Mouse (Mus musculus) liver, embryonic 14.5 days (tissue): Measurements from ENCODE around the gene Ifit2. TPM values are rescaled to one million over a fixed set of nuclear protein-coding genes. Genes with fewer than 3 reads are reported as not detected.

Source experiments
- ATAC-seq: fragments of 200-750 bp; cut with Nextera tagmentation; 2 replicates; pipeline ENCODE4 v1.8.0; 2017; ENCODE audit warnings: moderate number of reproducible peaks, mild to moderate bottlenecking, moderate library complexity; ENCODE audit not compliant: insufficient read depth
- DNase-seq, 3 experiments: peaks; one replicate each; pipeline ENCODE4 v3.0.0-alpha.2; 2012 to 2013; ENCODE audit warnings: low read depth in 3 of 3, low spot score in 3 of 3
- H3K27ac ChIP-seq: fragments of 300-500 bp; sonication (generic); 2 replicates; pipeline ENCODE4 v1.5.1; 2014; ENCODE audit warnings: moderate library complexity, mild to moderate bottlenecking, control low read depth, inconsistent platforms
- H3K27me3 ChIP-seq: fragments of 300-500 bp; sonication (generic); 2 replicates; pipeline ENCODE4 v1.6.1; 2014; ENCODE audit warnings: mild to moderate bottlenecking, low read length, moderate library complexity; ENCODE audit not compliant: control insufficient read depth, insufficient read depth
- H3K36me3 ChIP-seq: fragments of 300-500 bp; sonication (generic); replicated peaks from 2 replicates; pipeline ENCODE4 v1.6.1; 2014; ENCODE audit warnings: low read depth; ENCODE audit not compliant: control insufficient read depth, insufficient read depth
- H3K4me1 ChIP-seq, 2 experiments: fragments of 200-500 bp in 1 of 2; fragments of 300-500 bp in 1 of 2; sonication (generic) in 1 of 2; replicated peaks; 2 replicates each; pipeline ENCODE4 v1.6.1; 2012 to 2014; ENCODE audit warnings: antibody characterized with exemption in 1 of 2, inconsistent platforms in 1 of 2, low read length in 1 of 2; ENCODE audit not compliant: control insufficient read depth in 2 of 2, insufficient read depth in 2 of 2
- H3K4me2 ChIP-seq: fragments of 300-500 bp; sonication (generic); 2 replicates; pipeline ENCODE4 v1.6.1; 2014; ENCODE audit warnings: low read depth, mild to moderate bottlenecking, control low read depth, moderate library complexity
- H3K4me3 ChIP-seq, 2 experiments: fragments of 200-500 bp in 1 of 2; fragments of 300-500 bp in 1 of 2; sonication (generic) in 1 of 2; 2 replicates each; pipeline ENCODE4 v1.5.1; 2012 to 2014; ENCODE audit warnings: low read depth in 2 of 2, low read length in 2 of 2, mild to moderate bottlenecking in 2 of 2, control low read depth in 1 of 2, inconsistent platforms in 1 of 2, moderate library complexity in 1 of 2; ENCODE audit not compliant: insufficient read depth in 1 of 2
- H3K9ac ChIP-seq: fragments of 300-500 bp; sonication (generic); replicated peaks from 2 replicates; pipeline ENCODE4 v1.6.1; 2014; ENCODE audit warnings: mild to moderate bottlenecking, control low read depth, moderate library complexity
- H3K9me3 ChIP-seq: fragments of 300-500 bp; sonication (generic); 2 replicates; pipeline ENCODE4 v1.6.1; 2016; ENCODE audit warnings: low read length, mixed read lengths; ENCODE audit not compliant: control insufficient read depth
- CTCF ChIP-seq: IDR thresholded peaks from 2 replicates; pipeline ENCODE4 v1.5.1; 2016; ENCODE audit warnings: antibody characterized with exemption, low read depth, control low read depth
- EP300 ChIP-seq: IDR thresholded peaks from 2 replicates; pipeline ENCODE4 v1.6.1; 2016; ENCODE audit warnings: antibody characterized with exemption, low read depth
- WGBS: fragments of 180-500 bp; shearing (Covaris S2); extraction: QIAGEN DNeasy Blood & Tissue Kit; methylation state at CpG from one replicate; pipeline ENCODE4 v1.1.7; 2014; ENCODE audit not compliant: insufficient replicate concordance; 5-methylcytosine and 5-hydroxymethylcytosine counted together
- polyA plus RNA-seq, 2 experiments: library from polyadenylated mRNA; depleted of rRNA in 1 of 2; stranded (reverse) in 1 of 2; unstranded in 1 of 2; fragments of >200 nt; fragmentation: Nextera tagmentation in 1 of 2; extraction: Ambion mirVana in 1 of 2; gene quantifications; 2 replicates each; pipeline versions ENCODE4 v1.2.1 to v1.2.3; 2012 to 2014

Ifit2 gene
- polyA plus RNA-seq, 2 experiments = 2.1 to 2.8 TPM

DNA sequence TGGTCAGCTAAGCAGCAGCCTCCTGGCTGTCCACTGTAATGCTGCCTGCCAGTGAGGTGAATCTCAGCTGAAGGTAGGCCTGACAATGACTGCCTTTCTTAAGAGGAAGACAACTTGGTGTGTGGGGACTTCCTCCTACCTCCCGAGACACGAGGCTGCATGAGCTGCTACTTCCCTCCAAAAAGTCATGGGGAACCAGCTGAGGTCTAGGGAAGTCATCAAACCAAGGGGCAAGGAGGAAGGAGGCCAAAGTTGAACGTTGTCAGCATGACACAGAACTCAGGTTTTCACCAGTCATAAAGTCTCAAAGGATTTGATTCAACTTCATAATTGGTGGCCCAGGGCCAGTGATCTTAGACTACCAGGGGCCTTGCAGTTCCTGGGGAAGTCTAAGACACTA lies 34.8 kb upstream of the Ifit2 start:
- no peak overlapping the region for H3K4me2 ChIP-seq
- no peaks in the 10 kb centered on the region for H3K36me3 ChIP-seq
- no peak overlapping the region for H3K4me3 ChIP-seq
- ATAC-seq = no peak
- H3K9me3 ChIP-seq = no peaks in the 10 kb centered on the region
- no peak for DNase-seq
- H3K4me1 ChIP-seq = peaks cover 0 to 9% of the 10 kb centered on the region in 2 experiments; a peak in 2 of 4 replicates
- H3K27me3 ChIP-seq = no peaks in the 10 kb centered on the region
- H3K9ac ChIP-seq = no peak overlapping the region
- H3K27ac ChIP-seq = no peak overlapping the region
- TF ChIP-seq EP300 (no peak), CTCF (no peak)
- WGBS = 25% methylated on average over 3 of the region's 3 CpGs

DNA sequence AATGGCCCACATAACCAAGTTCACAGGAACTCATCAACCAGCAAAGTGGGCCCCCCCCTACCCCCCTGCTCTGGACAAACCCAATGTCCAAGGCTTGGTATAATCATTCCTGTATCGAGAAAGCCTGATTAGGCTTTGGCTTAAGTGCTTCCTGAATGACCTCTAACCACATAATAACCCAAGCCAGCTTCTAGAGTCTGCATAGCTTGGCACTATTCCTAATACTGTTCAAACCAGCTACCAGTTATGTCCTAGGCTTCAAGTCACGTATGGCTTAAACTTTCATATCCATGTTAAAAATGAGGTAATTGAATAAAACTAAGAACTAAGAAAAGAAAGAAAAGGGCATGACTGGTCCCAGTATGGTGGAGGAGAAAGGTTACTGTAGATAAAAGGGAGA lies 34.1 kb upstream of the Ifit2 start:
- Histone ChIP-seq H3K36me3 (no peaks in the 10 kb centered on the region), H3K4me3 (no peak overlapping the region), H3K4me2 (no peak overlapping the region), H3K9ac (no peak overlapping the region), H3K27me3 (no peaks in the 10 kb centered on the region), H3K4me1 (peaks cover 0 to 9% of the 10 kb centered on the region in 2 experiments; a peak in 2 of 4 replicates), H3K27ac (no peak overlapping the region), H3K9me3 (no peaks in the 10 kb centered on the region)
- DNase-seq (no peak), ATAC-seq (no peak)
- WGBS = 59% methylated on average over 2 of the region's 2 CpGs
- TF ChIP-seq CTCF (no peak), EP300 (no peak)

DNA sequence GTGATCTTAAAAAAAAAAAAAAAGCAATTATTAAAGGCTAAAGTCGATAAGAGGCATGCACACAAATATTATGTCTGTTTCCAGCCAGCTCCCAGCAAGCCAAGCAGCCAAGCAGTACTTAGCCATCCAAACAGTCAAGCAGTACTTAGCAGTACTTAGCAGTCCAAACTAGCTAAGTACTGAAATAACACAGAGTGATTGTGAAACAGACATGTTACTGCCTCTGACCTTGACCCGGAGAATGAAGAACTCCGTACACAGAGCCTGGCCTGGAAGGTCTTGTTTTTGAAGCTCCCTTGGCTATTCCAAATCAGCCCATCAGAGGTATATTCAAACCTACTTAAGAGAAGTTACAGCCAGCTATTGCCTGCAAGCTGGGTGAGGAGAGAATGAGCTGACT lies 33.3 kb upstream of the Ifit2 start:
- peaks cover 0 to 9% of the 10 kb centered on the region in 2 experiments; a peak in 2 of 4 replicates for H3K4me1 ChIP-seq

DNA sequence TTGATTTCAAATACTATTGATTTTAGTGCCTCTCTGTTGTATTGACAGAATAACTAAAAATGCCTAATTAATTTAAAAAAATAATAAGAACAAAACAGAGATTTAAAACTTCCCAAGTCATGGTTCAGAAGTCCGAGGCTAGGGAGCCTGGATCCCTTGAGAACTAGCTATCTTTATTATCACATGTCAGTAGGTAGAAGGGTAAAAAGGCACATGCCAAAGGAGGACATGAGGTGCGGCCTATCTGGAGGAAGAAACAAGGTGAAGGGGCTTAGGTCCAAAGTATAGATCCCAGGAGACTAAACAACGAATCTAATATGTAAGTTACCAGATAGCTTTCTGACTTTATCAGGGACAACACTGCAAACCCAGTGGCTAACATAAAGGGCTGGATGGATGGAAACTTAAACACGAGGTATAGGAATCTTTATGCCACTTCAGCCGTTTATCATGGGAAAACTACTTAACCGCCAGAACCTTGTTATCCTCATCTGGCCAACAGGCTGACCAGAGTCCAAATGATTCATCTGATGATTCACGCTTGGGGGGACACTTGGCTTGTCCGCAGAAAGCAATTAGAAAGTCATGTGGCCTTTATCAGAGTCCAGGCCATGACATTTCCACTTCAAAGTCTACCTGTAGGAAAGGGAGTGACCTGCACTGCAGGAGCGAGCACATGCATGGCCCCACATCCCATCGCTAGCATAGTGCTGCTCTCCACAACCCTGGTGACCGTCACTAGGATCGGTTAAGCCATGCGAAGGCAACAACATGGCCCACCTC lies 32.5 kb upstream of the Ifit2 start:
- no peak for ATAC-seq

More for the DNA sequence above, 33.3 kb upstream of the Ifit2 start:
- Histone ChIP-seq H3K9me3 (no peaks in the 10 kb centered on the region), H3K9ac (no peak overlapping the region), H3K4me3 (no peak overlapping the region), H3K27me3 (no peaks in the 10 kb centered on the region), H3K4me2 (no peak overlapping the region), H3K27ac (no peak overlapping the region), H3K36me3 (no peaks in the 10 kb centered on the region; the same call in 1 of the 2 replicates)
- DNase-seq = no peak
- no peak for TF ChIP-seq EP300
- TF ChIP-seq CTCF = no peak
- 69% methylated on average over 3 of the region's 3 CpGs for WGBS
- ATAC-seq = no peak

DNA sequence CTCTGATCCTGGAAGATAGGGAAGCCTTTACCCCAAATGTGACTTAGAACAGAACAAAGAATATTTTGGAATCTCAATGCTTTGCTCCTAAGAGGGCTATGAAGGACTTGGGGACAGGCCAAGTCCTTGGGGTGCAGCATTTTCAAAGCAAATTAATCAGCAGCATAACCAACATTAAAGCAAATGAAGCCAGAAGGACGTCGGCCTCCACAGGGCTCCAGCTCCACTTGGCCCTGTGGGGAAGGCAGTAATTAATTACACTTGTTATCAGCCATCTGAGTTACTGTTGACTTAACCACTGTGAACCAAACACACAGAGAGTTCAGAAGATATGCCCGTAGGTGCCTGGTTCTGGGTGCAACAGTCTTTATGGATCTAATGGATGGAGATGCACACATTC lies 31.7 kb upstream of the Ifit2 start:
- H3K27me3 ChIP-seq = no peaks in the 10 kb centered on the region
- no peak overlapping the region for H3K27ac ChIP-seq
- no peak for DNase-seq

More for the DNA sequence above, 32.5 kb upstream of the Ifit2 start:
- TF ChIP-seq EP300 (no peak), CTCF (no peak)
- no peak overlapping the region for H3K4me3 ChIP-seq
- no peaks in the 10 kb centered on the region for H3K27me3 ChIP-seq
- 70% methylated on average over 13 of the region's 13 CpGs for WGBS
- no peak for DNase-seq
- H3K9ac ChIP-seq = no peak overlapping the region
- peaks cover 0 to 9% of the 10 kb centered on the region in 2 experiments; a peak in 2 of 4 replicates for H3K4me1 ChIP-seq
- H3K4me2 ChIP-seq = no peak overlapping the region
- no peaks in the 10 kb centered on the region for H3K9me3 ChIP-seq
- H3K27ac ChIP-seq = no peak overlapping the region
- H3K36me3 ChIP-seq = no peaks in the 10 kb centered on the region; the same call in 1 of the 2 replicates

More for the DNA sequence above, 31.7 kb upstream of the Ifit2 start:
- H3K9me3 ChIP-seq = no peaks in the 10 kb centered on the region
- peaks cover 0 to 9% of the 10 kb centered on the region in 2 experiments; a peak in 2 of 4 replicates for H3K4me1 ChIP-seq
- WGBS = 61% methylated on average over 3 of the region's 3 CpGs
- TF ChIP-seq CTCF (no peak), EP300 (no peak)
- no peak for ATAC-seq
- H3K4me2 ChIP-seq = no peak overlapping the region
- no peaks in the 10 kb centered on the region; the same call in 1 of the 2 replicates for H3K36me3 ChIP-seq
- H3K4me3 ChIP-seq = no peak overlapping the region
- no peak overlapping the region for H3K9ac ChIP-seq
